ENCODE assay signal across 14 mouse cellular contexts in genomic region chr17:42188531-42188930, GRCm38 (mm10).
A peak's percentile ranks its signal among the peaks of the same experiment; 100 is the strongest.
DNase-seq lines count a peak whose midpoint lies in the region.
"Had no signal": no experiment of that assay in that cellular context is flagged by ENCODE, and none has a peak within 500 bp of the region (broad histone marks: within the 10 kb centered on the region; RNA-seq: fewer than 3 reads in every experiment).

No protein-coding gene starts in this region.

- DNase-seq in cerebellum, postnatal 10 days = peak; percentile 57 to 70
- DNase-seq in cerebellum, adult 9-11 months = no peak
- DNase-seq in cerebellum, postnatal 14 days = peak; percentile 18 to 49
- DNase-seq in cerebellum, adult 11 months = no peak
- DNase-seq: adrenal gland, adult 2 months; adrenal gland, adult 8-10 months; adrenal gland, postnatal 10 days; adrenal gland, postnatal 14 days; adrenal gland, postnatal 25 days; adrenal gland, postnatal 36 days; B cell, adult 2 months; cerebellum, adult 11-12 months; cerebellum, adult 18-20 months; cerebellum, adult 2 months had no signal

Comparison
In these comparisons a context has a peak if more than half of its experiments do, and no peak if none do; other contexts are left out.
1. DNase-seq: peak in cerebellum, postnatal 10 days (2 of 2) and cerebellum, postnatal 14 days (2 of 2); none in cerebellum, adult 9-11 months (single experiment) and cerebellum, adult 11 months (single experiment).